Mouse (Mus musculus): ENCODE data around the gene Gm10334. TPM values are rescaled to one million over a fixed set of nuclear protein-coding genes. Genes with fewer than 3 reads are reported as not detected.
"Not testable (repeated sequence)": the region's sequence is repeated elsewhere in the genome, so short reads cannot be mapped to it uniquely, and the experiment has no call there.

Gene Gm10334
- polyA plus RNA-seq (2012; fragmentation: generic; extraction: Trizol) = not detected

DNA sequence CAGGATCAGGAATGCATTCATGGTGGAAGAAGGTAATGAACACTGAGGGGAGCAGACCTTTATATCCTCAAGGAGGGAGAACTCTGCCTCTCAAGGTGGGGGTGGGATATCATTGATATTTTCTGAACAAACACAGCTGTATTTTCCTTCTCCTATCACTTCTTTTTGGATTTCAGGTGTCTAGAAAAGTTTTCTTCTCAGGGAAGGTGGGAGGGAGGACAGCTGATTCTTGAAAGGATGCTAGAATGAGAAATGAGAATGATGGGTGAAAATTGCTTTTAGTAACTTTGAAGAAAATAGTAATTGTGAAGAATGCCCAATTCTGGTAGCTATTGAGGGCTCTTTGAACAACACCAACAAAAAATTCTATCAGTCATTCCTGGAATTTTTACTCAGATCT lies at the start of gene Gm10334:
Gene Gm10334 (minus strand): TSS at position 101 of the 400 bp plus-strand sequence.
- not testable (repeated sequence) for H3K79me2 ChIP-seq (ENCODE audit: control insufficient read depth, insufficient read depth); H3K4me2 ChIP-seq (ENCODE audit: low read depth); H3K27me3 ChIP-seq (ENCODE audit: control insufficient read depth, insufficient read depth, insufficient read length); H3K4me3 ChIP-seq; H3K36me3 ChIP-seq (ENCODE audit: control insufficient read depth, insufficient read depth); H3ac ChIP-seq (ENCODE audit: control insufficient read depth, insufficient read length)

GRCm38 (mm10) chr6:41458632-41459031 lies 12.7 kb upstream of the Gm10334 start, which contains the start of gene Prss1:
Prss1 (plus strand) TSS chr6:41458932.
- not testable (repeated sequence) for H3K4me3 ChIP-seq; H3K79me2 ChIP-seq (ENCODE audit: control insufficient read depth, insufficient read depth); H3K36me3 ChIP-seq (ENCODE audit: control insufficient read depth, insufficient read depth); H3ac ChIP-seq (ENCODE audit: control insufficient read depth, insufficient read length); H3K4me2 ChIP-seq (ENCODE audit: low read depth); H3K27me3 ChIP-seq (ENCODE audit: control insufficient read depth, insufficient read depth, insufficient read length)

GRCm38 (mm10) chr6:41442261-41442660 lies 3.7 kb downstream of the Gm10334 start:
- not testable (repeated sequence) for H3K79me2 ChIP-seq (ENCODE audit: control insufficient read depth, insufficient read depth); H3K36me3 ChIP-seq (ENCODE audit: control insufficient read depth, insufficient read depth); H3K4me2 ChIP-seq (ENCODE audit: low read depth); H3K27me3 ChIP-seq (ENCODE audit: control insufficient read depth, insufficient read depth, insufficient read length); H3K4me3 ChIP-seq; H3ac ChIP-seq (ENCODE audit: control insufficient read depth, insufficient read length)

Other genes starting within 250 kb of the Gm10334 start
- not detected for gene Try4, start 143.9 kb downstream of the Gm10334 start, polyA plus RNA-seq (2012; fragmentation: generic; extraction: Trizol)
- 34.1 TPM for gene Try5, start 129.3 kb downstream of the Gm10334 start, polyA plus RNA-seq (2012; fragmentation: generic; extraction: Trizol)
- not detected for gene Try10, start 92.0 kb downstream of the Gm10334 start, polyA plus RNA-seq (2012; fragmentation: generic; extraction: Trizol)
- gene Prss3, start 68.5 kb downstream of the Gm10334 start, polyA plus RNA-seq (2012; fragmentation: generic; extraction: Trizol) = not detected
- not detected for gene Gm5771, start 53.8 kb downstream of the Gm10334 start, polyA plus RNA-seq (2012; fragmentation: generic; extraction: Trizol)
- not detected for gene Prss1, start 12.8 kb upstream of the Gm10334 start, polyA plus RNA-seq (2012; fragmentation: generic; extraction: Trizol)
- 0.14 TPM for gene Prss2, start 75.6 kb upstream of the Gm10334 start, polyA plus RNA-seq (2012; fragmentation: generic; extraction: Trizol)
- gene Ephb6, start 159.3 kb upstream of the Gm10334 start, polyA plus RNA-seq (2012; fragmentation: generic; extraction: Trizol) = 49.6 TPM
- gene Trpv6, start 190.3 kb upstream of the Gm10334 start, polyA plus RNA-seq (2012; fragmentation: generic; extraction: Trizol) = 0.25 TPM
- not detected for gene Trpv5, start 234.6 kb upstream of the Gm10334 start, polyA plus RNA-seq (2012; fragmentation: generic; extraction: Trizol)
- not detected for gene Llcfc1, start 238.3 kb upstream of the Gm10334 start, polyA plus RNA-seq (2012; fragmentation: generic; extraction: Trizol)

Data from myocyte (in vitro differentiated cells).